Mouse (Mus musculus) frontal cortex, postnatal 14 days (tissue): Measurements from ENCODE around the gene Ubox5.

Source experiments
- DNase-seq, 2 experiments: peaks; one replicate each; pipeline ENCODE4 v3.0.0; 2022; ENCODE audit warnings: low spot score in 2 of 2

Gene Ubox5

DNA sequence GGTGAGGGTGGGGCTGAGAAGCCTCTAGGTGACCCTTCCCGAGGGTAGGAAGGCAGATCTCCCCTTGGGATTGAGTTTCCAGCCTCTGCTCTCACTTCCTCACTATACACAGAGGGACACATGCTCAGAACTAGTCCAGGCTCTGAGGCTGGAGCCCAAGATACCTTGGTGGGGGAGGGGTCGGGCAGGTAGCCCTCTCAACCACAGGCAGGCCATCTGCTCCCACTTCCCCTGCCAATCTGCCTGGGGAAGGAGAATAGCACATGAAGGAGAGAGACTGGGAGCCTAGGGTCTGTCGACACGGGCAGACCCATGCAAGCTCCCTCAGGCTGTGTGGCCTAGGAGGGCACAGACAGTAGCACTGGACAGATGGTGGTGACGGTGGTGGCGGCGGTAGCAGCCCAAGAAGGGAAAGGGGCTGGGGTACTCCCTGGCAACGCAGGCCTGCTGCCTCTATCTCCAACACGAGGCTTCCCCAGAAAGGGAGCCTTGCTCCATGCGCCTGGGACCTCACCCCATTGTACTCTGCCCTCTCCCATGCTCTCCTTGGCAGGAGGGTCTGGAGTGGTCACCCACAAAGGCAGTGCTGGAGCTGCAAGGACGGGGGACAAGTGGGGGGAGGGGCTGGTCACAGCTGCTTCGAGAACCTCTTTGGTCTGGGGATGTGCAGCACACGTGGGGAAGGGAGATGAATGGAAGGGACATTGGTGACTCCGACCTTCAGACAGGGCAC, 4.3 kb upstream of the Ubox5 start:
- no peak for DNase-seq

- no peak for DNase-seq
These were observed 3.2 kb upstream of the Ubox5 start for GRCm38 (mm10) chr2:130632887-130633675.

DNA sequence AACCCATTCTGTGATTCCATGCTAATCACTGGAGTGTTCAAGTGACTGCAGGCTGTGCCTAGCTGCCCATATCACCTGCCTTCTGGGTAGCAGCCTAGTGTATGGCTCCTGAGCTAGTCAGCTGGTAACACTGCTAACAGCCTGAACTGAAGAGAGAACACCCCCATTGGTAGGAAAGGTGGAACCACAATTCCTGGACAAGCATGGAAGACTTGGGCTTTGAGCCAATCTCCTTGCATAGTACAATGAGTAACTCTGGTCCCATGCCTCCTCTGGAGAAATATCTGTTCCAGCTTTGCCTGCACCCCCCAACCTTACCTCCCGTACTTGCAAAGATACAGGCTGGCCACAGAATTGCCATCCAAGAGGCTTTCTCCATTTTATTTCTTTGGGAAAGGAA, 2.6 kb upstream of the Ubox5 start:
- no peak for DNase-seq

GRCm38 (mm10) chr2:130629080-130629838, 579 bp downstream of the Ubox5 start:
- DNase-seq = no peak

DNA sequence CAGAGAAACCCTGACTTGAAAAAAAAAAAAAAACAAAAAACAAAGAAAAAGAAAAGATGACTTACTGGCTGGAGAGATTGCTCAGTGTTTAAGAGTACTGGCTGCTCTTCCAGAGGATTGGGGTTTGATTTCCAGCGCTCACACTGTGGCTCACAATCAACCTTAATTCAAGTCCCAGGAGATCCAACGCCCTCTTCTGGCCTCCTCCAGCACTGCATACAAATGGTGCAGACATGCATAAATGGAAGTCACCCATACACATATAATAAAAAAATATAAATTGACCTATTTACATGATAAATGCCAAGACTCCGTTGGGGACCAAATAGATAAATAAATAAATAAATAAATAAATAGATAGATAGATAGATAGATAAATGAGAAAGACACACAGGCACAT, 1.4 kb downstream of the Ubox5 start:
- DNase-seq = no peak

GRCm38 (mm10) chr2:130618972-130619371, 10.9 kb downstream of the Ubox5 start:
- no peak for DNase-seq

GRCm38 (mm10) chr2:130613091-130613490, 16.7 kb downstream of the Ubox5 start:
- no peak for DNase-seq

DNA sequence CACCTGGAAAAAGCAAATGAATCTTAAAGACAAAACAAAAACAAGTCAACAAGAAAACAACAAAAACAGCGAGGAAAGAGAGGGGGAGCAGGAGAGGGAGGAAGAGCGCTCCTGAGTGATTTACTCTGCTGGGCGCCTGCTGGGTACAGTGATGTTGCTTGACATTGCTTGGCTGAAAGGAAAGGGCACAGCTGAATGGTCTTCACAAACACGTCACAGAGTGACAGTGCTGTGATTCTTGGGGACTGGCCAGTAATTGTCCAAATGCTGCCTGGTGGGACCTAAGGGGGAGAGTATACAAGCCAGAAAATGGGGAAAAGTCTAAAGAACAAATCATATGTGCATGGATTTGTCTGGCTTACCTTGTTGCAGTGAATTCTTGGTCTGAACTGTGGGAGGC, 27.6 kb downstream of the Ubox5 start:
- no peak for DNase-seq

DNA sequence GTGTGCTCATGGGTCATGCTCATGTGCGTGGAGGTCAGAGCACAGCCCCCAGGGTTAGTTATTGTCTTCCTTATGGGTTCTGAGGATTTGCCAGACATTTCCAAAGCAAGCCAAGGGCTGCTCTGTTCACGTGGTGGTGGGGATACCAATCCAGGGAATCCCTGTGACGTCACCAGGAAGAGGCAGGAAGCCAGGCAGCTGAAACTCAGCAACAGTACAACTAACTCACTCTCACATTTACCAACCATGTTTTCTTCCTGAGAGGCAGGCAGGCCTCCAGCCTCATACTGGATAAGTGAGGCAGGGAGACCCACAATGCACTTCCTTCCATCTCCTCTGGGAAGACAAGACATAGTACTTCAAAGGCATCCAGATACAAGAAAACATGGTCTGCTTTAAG, 31.4 kb downstream of the Ubox5 start:
- no peak for DNase-seq

DNA sequence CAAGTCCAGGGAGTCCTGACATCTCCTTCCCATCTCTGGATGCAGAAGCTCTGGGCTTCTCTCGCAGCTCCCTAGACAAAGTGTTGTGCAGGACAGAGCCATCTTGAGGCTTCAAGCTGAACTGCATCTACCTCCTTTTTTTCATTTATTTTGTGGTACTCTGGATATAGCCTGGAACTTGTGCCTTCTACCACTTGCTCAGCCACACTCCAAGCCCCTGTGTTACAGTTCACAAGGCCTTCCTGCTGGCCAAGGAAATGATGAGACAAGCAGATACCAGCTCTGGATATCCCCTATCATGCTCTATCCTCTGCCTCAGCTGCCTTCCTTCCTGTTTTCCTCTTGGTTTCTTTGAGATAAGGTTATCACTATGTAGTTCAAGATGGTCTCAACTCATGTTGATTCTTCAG, 32.2 kb downstream of the Ubox5 start:
- no peak for DNase-seq

DNA sequence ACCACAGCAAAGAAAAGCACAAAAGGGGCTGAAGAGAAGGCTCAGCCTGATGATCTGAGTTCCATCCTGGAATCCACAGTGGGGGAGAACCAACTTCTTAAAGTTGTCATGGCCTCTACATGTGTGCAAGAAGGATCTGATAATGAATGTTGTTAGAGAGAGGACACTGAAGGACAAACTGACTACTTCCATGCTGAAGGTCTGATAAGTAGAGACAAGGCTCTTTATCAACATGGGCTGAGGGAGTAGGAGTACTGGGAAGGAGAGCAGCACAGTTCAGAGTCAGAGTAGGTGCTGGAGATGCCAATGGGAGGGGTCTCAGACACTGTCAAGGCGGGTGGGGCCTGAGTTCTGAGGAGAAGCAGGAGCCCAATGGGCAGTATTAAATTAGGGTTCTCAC, 34.2 kb downstream of the Ubox5 start:
- no peak for DNase-seq

GRCm38 (mm10) chr2:130591016-130591415, 38.8 kb downstream of the Ubox5 start:
- no peak for DNase-seq

- DNase-seq = no peak
These were observed 40.1 kb downstream of the Ubox5 start for GRCm38 (mm10) chr2:130589761-130590160.

GRCm38 (mm10) chr2:130589157-130589556, 40.7 kb downstream of the Ubox5 start:
- no peak for DNase-seq

GRCm38 (mm10) chr2:130588373-130588772, 41.5 kb downstream of the Ubox5 start:
- no peak for DNase-seq

- no peak for DNase-seq
These were observed 43.8 kb downstream of the Ubox5 start for GRCm38 (mm10) chr2:130586016-130586415.

DNA sequence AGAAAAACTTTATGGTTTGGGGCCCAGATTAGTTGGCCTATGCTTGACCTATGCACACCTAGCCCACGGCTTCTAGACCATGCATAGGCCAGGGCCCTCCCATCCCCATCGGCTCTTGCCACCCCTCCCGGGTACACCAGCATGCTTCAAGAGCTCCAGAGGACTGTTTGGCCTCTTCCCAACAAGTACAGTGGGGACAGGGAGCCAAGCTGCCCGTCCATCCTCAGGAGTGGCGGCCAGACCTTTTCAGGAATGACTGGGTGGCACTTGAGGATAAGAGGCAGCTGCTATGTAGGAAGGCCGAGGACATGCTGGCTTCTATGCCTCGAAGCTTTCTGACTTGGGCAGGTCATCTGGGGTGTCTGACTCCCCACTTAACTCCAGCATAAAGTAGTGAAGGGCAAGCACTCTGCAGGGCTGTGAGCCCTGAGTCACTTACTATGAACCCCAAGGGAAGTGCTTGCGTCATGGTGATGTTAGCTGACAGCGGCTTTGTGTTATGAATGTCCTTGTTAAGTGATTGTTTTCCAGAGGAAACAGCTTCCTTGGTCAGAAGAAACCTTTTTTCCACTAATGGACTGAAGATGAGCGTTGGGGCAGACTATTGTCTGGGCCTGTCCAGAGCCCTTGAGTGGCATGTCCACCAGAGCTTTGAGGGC, 45.8 kb downstream of the Ubox5 start:
- DNase-seq = no peak

DNA sequence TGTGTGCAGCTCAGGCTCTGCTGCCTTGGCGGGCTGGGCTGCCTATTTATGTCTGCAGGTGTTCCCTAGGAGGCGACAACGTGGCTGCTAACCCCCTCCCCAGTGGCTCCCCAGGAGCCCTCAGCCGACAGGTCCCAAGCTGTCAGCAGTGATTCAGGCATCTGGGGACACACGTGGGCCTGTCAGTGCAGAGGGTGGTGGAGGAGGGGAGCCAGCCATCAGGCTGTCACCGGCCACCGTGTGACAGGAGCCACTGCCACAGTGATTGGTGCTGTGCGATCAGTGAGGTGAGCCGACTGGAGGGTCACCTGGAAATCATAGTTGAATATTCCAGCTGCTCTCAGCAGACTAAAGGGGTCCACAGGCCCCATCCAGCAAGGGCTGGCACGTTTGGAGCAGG, 47.3 kb downstream of the Ubox5 start, which contains the start of gene Avp:
Gene Avp, minus strand, starts transcription at position 3 of the 400 bp plus-strand sequence.
- DNase-seq = no peak

- DNase-seq = no peak
These were observed 48.6 kb downstream of the Ubox5 start for GRCm38 (mm10) chr2:130581201-130581600.

GRCm38 (mm10) chr2:130579791-130580190, 50.0 kb downstream of the Ubox5 start:
- no peak for DNase-seq

DNA sequence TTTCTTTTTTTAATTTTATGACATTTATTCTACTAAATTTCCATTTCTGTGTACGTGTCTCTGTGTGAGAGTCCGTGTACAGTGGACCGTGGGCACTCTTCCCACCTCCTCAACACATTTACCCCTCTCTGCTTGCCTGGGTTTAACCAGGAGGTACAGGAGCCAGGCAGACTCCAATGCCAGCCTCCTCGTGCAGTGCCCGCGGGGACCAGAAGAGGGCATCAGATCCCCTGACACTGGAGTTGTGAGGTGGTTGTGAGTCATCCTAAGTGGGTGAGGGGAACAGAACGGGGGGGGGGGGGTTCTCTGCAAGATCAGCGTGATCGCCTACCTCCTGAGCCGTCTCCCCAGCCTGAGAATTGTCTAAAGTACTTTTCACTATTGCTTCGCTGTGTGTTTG, 51.7 kb downstream of the Ubox5 start:
- peak in 1 of 2 experiments; percentile 49 for DNase-seq

GRCm38 (mm10) chr2:130577632-130578031, 52.2 kb downstream of the Ubox5 start:
- no peak for DNase-seq
